Mouse (Mus musculus): ENCODE data around the gene Gan. TPM values are rescaled to one million over a fixed set of nuclear protein-coding genes. Genes with fewer than 3 reads are reported as not detected.

Gan gene
- polyA plus RNA-seq, 1 experiment from 2014 or later: 2.8 TPM

DNA sequence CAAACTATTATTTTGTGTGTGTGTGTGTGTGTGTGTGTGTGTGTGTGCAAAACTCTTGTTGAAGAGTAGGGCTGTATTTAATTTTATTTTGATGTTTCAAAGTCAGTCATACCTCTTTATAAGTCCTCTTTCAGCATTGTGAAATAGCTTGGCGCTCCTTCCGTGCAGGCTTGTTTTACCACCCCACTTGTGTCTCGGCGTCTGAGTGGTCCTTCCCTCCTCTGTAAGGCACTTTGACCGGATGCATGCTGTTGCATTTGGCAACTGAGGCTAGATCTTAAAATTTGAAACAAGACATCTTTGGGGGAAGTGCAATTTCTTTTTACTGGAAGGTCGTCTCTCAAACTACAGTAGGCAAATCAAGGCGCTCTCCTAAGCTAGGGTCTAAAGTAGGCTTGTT, 48.7 kb downstream of the Gan start:
- H3K4me3 ChIP-seq: no peak overlapping the region
- no peaks in the 10 kb centered on the region for H3K4me1 ChIP-seq
- H3K27me3 ChIP-seq: no peaks in the 10 kb centered on the region
- H3K27ac ChIP-seq: no peak overlapping the region
- 95% methylated on average over 7 of the region's 7 CpGs for WGBS
- no peak overlapping the region for H3K9ac ChIP-seq
- H3K36me3 ChIP-seq: peaks cover 67% of the 10 kb centered on the region
- ATAC-seq (ENCODE audit: low FRiP score, low read depth): no peak
- no peaks in the 10 kb centered on the region for H3K9me3 ChIP-seq
- no peak overlapping the region for H3K4me2 ChIP-seq (replicated peaks)

DNA sequence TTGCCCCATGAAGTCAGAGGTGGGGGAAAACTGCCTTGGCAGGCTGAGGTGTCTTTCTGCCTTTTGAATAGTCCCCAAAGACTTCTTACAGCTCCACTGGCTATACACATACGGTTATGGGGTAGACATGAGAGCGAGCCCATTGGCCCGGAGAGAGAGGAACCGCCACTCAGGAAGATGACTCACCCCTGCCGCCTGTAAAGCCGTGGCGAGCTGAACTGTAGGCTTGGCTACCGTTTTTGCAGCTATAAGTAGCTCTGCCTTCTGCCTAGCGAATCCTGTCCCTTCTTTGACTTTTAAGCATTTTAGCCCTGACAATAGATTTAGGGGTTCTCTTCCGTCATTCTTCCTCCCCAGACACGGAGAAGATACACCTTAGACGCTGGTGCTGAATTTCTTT, 51.2 kb downstream of the Gan start:
- Histone ChIP-seq H3K27ac (no peak overlapping the region), H3K9me3 (no peaks in the 10 kb centered on the region), H3K4me3 (no peak overlapping the region), H3K4me2 (replicated peaks) (no peak overlapping the region), H3K27me3 (no peaks in the 10 kb centered on the region), H3K9ac (no peak overlapping the region), H3K36me3 (peaks cover 55% of the 10 kb centered on the region), H3K4me1 (no peaks in the 10 kb centered on the region)
- 86% methylated on average over 12 of the region's 12 CpGs for WGBS
- ATAC-seq (ENCODE audit: low FRiP score, low read depth): 0 out of 2 replicates have a peak, but pooled peaks have one; percentile 24

DNA sequence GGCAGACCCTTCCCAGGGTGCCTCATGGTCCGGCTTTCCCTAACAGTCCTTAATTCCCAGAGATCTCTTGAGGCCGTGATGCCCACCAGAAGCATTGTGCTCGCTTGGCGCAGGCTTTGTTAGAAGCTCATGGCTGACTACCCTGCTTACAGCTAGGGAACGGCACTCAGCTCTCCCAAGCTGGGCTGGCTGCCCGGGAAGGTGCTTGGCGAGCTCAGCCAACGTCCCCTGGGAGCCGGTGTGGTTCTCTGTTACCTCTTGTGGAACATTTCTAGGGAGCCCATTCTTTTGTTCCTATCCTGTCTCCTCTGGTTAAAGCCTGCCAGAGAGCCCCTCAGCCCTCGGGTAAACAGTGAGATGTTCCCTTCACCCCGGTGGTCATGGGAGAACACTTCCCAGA, 54.2 kb downstream of the Gan start:
- Histone ChIP-seq H3K4me2 (replicated peaks) (no peak overlapping the region), H3K27ac (no peak overlapping the region), H3K9me3 (no peaks in the 10 kb centered on the region), H3K27me3 (no peaks in the 10 kb centered on the region), H3K4me3 (no peak overlapping the region), H3K36me3 (peaks cover 55% of the 10 kb centered on the region), H3K4me1 (no peaks in the 10 kb centered on the region), H3K9ac (no peak overlapping the region)
- no peak for ATAC-seq (ENCODE audit: low FRiP score, low read depth)
- WGBS: 89% methylated on average over 11 of the region's 11 CpGs

DNA sequence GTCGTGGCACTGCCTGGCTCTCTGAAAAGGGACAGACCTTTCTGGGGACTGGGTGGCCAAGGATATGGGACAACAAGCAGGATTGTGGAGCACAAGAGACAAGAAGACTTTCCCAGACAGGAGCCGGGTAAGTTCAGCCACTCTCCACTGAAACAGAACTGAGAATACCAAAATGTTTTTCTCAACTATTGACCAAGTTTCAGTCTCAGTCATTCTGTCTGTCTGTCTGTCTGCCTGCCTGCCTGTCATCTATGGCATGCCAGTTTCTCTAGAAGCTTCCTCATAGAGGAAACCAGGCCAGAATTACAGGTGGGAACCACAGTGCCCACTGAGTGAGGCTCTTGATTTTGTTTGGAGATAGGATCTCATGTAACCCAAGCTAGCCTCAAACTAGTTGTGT, 59.8 kb downstream of the Gan start:
- no peak overlapping the region for H3K4me3 ChIP-seq
- no peak overlapping the region for H3K9ac ChIP-seq
- no peak for ATAC-seq (ENCODE audit: low FRiP score, low read depth)
- no peak overlapping the region for H3K4me2 ChIP-seq (replicated peaks)
- 95% methylated on average over 2 of the region's 2 CpGs for WGBS
- peaks cover 24% of the 10 kb centered on the region for H3K36me3 ChIP-seq
- no peaks in the 10 kb centered on the region for H3K27me3 ChIP-seq
- H3K27ac ChIP-seq: no peak overlapping the region
- no peaks in the 10 kb centered on the region for H3K9me3 ChIP-seq
- no peaks in the 10 kb centered on the region for H3K4me1 ChIP-seq

DNA sequence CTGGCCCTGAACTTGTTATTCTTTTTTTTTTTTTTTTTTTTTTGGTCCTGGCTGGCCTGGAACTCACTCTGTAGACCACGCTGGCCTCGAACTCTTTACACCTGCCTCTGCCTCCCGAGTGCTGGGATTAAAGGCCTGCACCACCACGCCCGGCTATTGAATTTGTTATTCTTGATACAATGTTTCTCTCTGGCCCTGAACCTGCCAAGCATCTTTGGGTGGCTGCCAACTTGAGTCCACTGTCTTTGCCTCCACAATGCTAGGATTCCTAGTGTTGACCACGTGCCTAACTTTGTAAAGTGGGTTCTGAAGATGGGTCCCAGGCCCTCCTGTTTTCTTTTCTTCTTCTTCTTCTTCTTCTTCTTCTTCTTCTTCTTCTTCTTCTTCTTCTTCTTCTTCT, 64.5 kb downstream of the Gan start:
- H3K4me1 ChIP-seq: no peaks in the 10 kb centered on the region
- H3K4me3 ChIP-seq: no peak overlapping the region
- H3K9me3 ChIP-seq: no peaks in the 10 kb centered on the region
- no peaks in the 10 kb centered on the region for H3K27me3 ChIP-seq
- 86% methylated on average over 6 of the region's 6 CpGs for WGBS
- no peak overlapping the region for H3K9ac ChIP-seq
- H3K27ac ChIP-seq: no peak overlapping the region
- H3K36me3 ChIP-seq: 0 out of 2 replicates have a peak, but pooled peaks cover under 1% of the 10 kb centered on the region
- ATAC-seq (ENCODE audit: low FRiP score, low read depth): no peak
- H3K4me2 ChIP-seq (replicated peaks): no peak overlapping the region

DNA sequence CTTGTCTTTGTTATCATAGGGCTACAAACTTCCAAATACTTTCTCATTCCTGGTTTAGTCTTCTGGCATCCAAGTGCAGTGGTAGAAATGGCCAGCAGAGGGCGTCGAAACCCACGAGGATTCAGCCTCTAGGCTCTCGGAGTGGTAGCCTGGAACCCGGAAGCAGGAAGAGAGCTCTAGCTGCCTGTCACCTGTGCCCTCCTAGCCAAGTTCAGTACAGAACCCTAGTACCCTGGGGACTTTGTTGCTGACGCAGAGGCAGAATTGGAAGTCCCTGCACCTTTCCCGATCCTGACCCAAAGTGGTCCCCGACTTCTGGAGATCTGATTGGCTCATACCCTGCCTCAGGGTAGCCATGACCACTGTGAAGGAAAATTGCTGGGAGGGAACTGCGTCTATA, 66.7 kb downstream of the Gan start:
- Histone ChIP-seq H3K36me3 (no peaks in the 10 kb centered on the region), H3K4me2 (replicated peaks) (peak overlapping the region; percentile 58), H3K27ac (no peak overlapping the region), H3K4me1 (no peaks in the 10 kb centered on the region), H3K9me3 (no peaks in the 10 kb centered on the region), H3K9ac (no peak overlapping the region), H3K4me3 (peak overlapping the region; percentile 30), H3K27me3 (no peaks in the 10 kb centered on the region)
- peak; percentile 69; the same call in 1 of the 2 replicates for ATAC-seq (ENCODE audit: low FRiP score, low read depth)
- 14% methylated on average over 9 of the region's 9 CpGs for WGBS

DNA sequence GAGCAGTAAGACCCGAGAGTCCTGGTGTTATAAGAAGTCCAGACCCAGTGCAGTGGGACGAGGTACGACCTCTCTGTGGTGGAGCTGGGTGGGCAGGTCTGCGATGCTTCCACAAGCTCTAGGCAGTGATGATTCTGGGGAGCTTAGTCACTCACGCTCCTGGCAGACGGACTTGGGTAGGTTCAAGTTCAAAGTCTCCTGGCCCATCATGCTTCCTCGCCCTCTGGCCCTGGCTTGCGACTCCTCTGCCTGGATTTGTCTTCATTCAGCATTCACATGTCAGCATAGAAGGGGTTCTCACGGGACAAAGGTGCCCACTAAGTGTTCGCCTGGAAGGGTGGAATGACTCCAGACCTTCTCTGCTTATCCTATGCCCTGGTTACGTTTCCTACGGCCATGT, 68.4 kb downstream of the Gan start:
- no peaks in the 10 kb centered on the region for H3K27me3 ChIP-seq
- WGBS: 86% methylated on average over 12 of the region's 12 CpGs
- no peak for ATAC-seq (ENCODE audit: low FRiP score, low read depth)
- no peaks in the 10 kb centered on the region for H3K36me3 ChIP-seq
- H3K9me3 ChIP-seq: no peaks in the 10 kb centered on the region
- H3K9ac ChIP-seq: no peak overlapping the region
- H3K27ac ChIP-seq: no peak overlapping the region
- H3K4me3 ChIP-seq: no peak overlapping the region
- H3K4me1 ChIP-seq: no peaks in the 10 kb centered on the region
- no peak overlapping the region for H3K4me2 ChIP-seq (replicated peaks)

DNA sequence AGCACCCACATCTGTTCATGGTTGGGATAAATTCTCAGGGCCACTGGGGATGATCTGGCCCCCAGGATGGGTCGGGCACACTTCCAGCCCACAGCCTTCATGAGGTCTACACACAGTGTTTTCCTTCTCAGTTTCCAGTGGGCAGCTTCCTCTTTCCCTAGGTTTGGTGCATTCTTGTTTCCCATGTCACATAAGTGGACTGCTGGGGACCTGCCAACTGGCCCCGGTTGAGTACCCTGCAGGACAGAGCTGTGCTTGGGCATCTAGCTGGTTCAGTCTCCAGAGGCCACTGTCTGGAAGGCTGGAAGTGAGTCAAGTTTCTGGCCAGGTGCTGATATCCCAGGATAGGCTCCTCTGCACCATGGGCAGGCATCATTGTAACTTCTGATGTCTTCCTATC, 69.4 kb downstream of the Gan start:
- no peaks in the 10 kb centered on the region for H3K9me3 ChIP-seq
- ATAC-seq (ENCODE audit: low FRiP score, low read depth): no peak
- H3K4me3 ChIP-seq: no peak overlapping the region
- no peaks in the 10 kb centered on the region for H3K36me3 ChIP-seq
- H3K9ac ChIP-seq: no peak overlapping the region
- no peaks in the 10 kb centered on the region for H3K4me1 ChIP-seq
- 89% methylated on average over 2 of the region's 2 CpGs for WGBS
- no peak overlapping the region for H3K27ac ChIP-seq
- H3K27me3 ChIP-seq: no peaks in the 10 kb centered on the region
- no peak overlapping the region for H3K4me2 ChIP-seq (replicated peaks)

DNA sequence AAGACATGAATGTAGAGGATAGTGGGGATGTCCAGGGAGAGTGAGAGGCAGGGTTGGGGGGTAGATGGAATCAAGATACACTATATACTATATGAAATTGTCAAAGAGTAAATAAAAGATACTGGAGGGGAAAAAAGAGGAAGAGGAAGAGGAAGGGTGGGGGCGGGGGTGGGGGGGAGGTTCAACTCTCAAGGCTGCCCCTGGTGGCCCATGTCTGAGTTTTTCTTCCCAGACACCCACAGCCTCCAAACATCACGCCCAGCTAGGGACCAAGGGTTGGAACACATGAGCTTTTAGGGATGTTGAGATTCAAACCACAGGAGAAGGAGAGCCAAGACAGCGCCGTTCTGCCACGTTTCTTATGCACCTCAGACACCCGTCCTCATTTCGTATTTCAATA, 75.3 kb downstream of the Gan start:
- H3K27ac ChIP-seq: no peak overlapping the region
- H3K4me1 ChIP-seq: no peaks in the 10 kb centered on the region
- H3K4me2 ChIP-seq (replicated peaks): no peak overlapping the region
- ATAC-seq (ENCODE audit: low FRiP score, low read depth): no peak
- WGBS: 90% methylated on average over 7 of the region's 7 CpGs
- no peak overlapping the region for H3K4me3 ChIP-seq
- H3K9me3 ChIP-seq: no peaks in the 10 kb centered on the region
- H3K9ac ChIP-seq: no peak overlapping the region
- no peaks in the 10 kb centered on the region for H3K36me3 ChIP-seq
- no peaks in the 10 kb centered on the region for H3K27me3 ChIP-seq

DNA sequence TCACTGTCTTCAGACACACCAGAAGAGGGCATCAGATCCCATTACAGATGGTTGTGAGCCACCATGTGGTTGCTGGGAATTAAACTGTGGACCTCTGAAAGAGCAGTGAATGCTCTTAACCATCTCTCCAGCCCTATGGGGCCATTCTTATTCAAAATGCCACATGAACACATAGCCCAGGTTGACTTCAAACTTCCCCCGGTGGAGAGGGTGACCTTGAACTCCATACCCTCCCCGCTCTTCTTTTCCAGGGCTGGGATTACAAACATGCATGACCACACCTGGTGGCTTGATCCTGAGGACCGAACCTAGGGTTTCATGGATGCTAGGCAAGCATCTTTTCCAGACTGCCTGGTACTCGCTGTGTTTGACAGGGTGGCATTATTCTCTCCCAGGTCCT, 78.6 kb downstream of the Gan start:
- no peak overlapping the region for H3K9ac ChIP-seq
- H3K4me2 ChIP-seq (replicated peaks): no peak overlapping the region
- H3K27me3 ChIP-seq: no peaks in the 10 kb centered on the region
- no peak overlapping the region for H3K27ac ChIP-seq
- H3K36me3 ChIP-seq: no peaks in the 10 kb centered on the region
- H3K4me1 ChIP-seq: no peaks in the 10 kb centered on the region
- 93% methylated on average over 4 of the region's 4 CpGs for WGBS
- no peaks in the 10 kb centered on the region for H3K9me3 ChIP-seq
- H3K4me3 ChIP-seq: no peak overlapping the region
- no peak for ATAC-seq (ENCODE audit: low FRiP score, low read depth)

DNA sequence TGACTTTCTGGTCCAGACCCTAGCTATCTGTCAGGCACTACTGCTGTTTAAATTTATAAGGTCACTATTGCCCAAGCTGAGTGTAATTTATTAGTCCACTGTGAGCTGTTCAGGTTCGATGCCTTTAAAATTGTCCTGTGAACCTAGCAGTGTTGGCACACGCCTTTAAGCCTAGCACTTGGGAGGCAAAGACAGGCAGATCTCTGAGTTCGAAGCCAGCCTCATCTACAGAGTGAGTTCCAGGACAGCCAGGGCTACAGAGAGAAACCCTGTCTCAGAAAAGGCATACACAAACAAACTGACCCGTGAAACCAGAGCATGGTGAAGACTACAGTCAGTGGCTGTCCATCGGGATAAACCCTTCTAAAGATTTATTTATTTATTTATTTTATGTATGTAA, 82.4 kb downstream of the Gan start:
- H3K27ac ChIP-seq: no peak overlapping the region
- no peaks in the 10 kb centered on the region for H3K36me3 ChIP-seq
- H3K27me3 ChIP-seq: no peaks in the 10 kb centered on the region
- ATAC-seq (ENCODE audit: low FRiP score, low read depth): no peak
- WGBS: 69% methylated on average over 5 of the region's 5 CpGs
- H3K4me2 ChIP-seq (replicated peaks): no peak overlapping the region
- no peaks in the 10 kb centered on the region for H3K9me3 ChIP-seq
- H3K9ac ChIP-seq: no peak overlapping the region
- no peak overlapping the region for H3K4me3 ChIP-seq
- H3K4me1 ChIP-seq: no peaks in the 10 kb centered on the region

DNA sequence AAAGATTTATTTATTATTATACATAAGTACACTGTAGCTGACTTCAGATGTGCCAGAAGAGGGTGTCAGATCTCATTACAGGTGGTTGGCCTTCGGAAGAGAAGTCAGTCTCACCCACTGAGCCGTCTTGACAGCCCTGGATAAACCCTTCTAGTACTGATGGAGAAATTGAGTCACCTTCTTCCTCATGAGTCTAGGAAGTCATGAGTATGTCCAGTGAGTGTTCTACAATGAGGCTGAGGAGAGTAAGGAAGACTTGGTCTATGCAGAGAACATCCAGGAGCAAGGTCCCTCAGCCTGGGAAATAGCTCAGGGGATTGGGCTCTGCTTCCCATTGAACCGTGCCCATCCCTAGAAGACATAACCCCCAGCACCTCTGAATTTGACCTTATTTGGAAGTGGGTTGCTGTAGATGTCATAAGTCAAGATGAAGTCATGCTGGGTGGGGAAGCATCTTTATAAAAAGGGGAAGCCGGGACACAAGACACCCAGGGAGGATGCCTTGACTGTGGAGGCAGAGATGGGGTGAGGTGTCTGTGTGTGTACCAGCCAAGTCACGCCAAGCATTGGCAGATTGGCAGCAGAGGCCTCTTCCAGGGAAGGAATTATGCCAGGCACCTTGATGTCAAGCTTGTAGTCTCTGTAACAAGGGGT, 83.0 kb downstream of the Gan start:
- H3K36me3 ChIP-seq: no peaks in the 10 kb centered on the region
- ATAC-seq (ENCODE audit: low FRiP score, low read depth): no peak
- no peak overlapping the region for H3K4me3 ChIP-seq
- no peak overlapping the region for H3K27ac ChIP-seq
- H3K27me3 ChIP-seq: no peaks in the 10 kb centered on the region
- H3K9ac ChIP-seq: no peak overlapping the region
- no peaks in the 10 kb centered on the region for H3K9me3 ChIP-seq
- H3K4me2 ChIP-seq (replicated peaks): no peak overlapping the region
- H3K4me1 ChIP-seq: no peaks in the 10 kb centered on the region
- 76% methylated on average over 5 of the region's 5 CpGs for WGBS

DNA sequence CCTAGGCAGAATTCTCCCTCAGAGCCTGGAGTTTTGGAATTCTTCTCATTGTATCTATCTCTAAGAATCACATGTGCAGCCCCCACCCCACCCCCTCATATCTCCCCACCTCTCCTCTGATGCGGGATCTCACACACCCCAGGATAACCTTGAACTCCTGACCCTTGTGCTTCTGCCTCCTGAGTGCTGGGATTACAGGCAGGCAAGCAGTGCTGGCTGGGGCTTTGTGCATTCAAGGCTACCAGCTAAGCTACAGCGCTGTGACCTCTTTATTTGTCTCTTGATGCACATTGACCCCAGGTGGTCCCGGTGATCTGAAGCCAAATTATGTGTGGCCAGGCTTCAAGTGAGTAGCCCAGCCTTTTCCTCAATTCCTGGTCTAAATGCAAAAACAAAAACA, 83.9 kb downstream of the Gan start:
- Histone ChIP-seq H3K4me1 (no peaks in the 10 kb centered on the region), H3K4me2 (replicated peaks) (no peak overlapping the region), H3K27me3 (no peaks in the 10 kb centered on the region), H3K9me3 (no peaks in the 10 kb centered on the region), H3K36me3 (no peaks in the 10 kb centered on the region), H3K27ac (no peak overlapping the region), H3K9ac (no peak overlapping the region), H3K4me3 (no peak overlapping the region)
- ATAC-seq (ENCODE audit: low FRiP score, low read depth): no peak
- WGBS: 36% methylated on average over 3 of the region's 3 CpGs

All from limb, embryonic 13.5 days (tissue).